Mouse (Mus musculus) adrenal gland, postnatal 4 days (tissue): ENCODE results near the gene Retreg3. TPM values are rescaled to one million over a fixed set of nuclear protein-coding genes. Genes with fewer than 3 reads are reported as not detected.

Source experiments
- DNase-seq, 2 experiments: peaks; one replicate each; pipeline ENCODE4 v3.0.0; 2021 to 2022; ENCODE audit warnings: low spot score in 2 of 2, mixed read lengths in 2 of 2
- microRNA-seq: library from miRNA; unstranded; fragments of <30 nt; microRNA quantifications from one replicate; pipeline ENCODE4 v1.2.0, GENCODE M21; 2021
- total RNA-seq, 2 experiments: library from RNA; stranded (reverse); gene quantifications; 2 replicates each; pipeline ENCODE4 v1.2.3; 2021

The Retreg3 gene
- total RNA-seq, 2 experiments from 2014 or later, result 51.8 to 52.6 TPM

GRCm38 (mm10) chr11:101057860-101058259 is 61.8 kb downstream of the Retreg3 start:
- peak in 1 of 2 experiments; percentile 77 for DNase-seq

GRCm38 (mm10) chr11:101056885-101057284 is 62.8 kb downstream of the Retreg3 start:
- DNase-seq, result no peak

GRCm38 (mm10) chr11:101055418-101055817 is 64.3 kb downstream of the Retreg3 start:
- no peak for DNase-seq

GRCm38 (mm10) chr11:101053974-101054373 is 65.7 kb downstream of the Retreg3 start:
- DNase-seq, result no peak

- no peak for DNase-seq
Observed at GRCm38 (mm10) chr11:101052751-101053473, 66.8 kb downstream of the Retreg3 start.

- DNase-seq, result no peak
Observed at GRCm38 (mm10) chr11:101051617-101052016, 68.1 kb downstream of the Retreg3 start.

- DNase-seq, result no peak
Observed at GRCm38 (mm10) chr11:101051051-101051493, 68.6 kb downstream of the Retreg3 start.

GRCm38 (mm10) chr11:101050359-101050758 is 69.3 kb downstream of the Retreg3 start:
- no peak for DNase-seq

GRCm38 (mm10) chr11:101047502-101047901 is 72.2 kb downstream of the Retreg3 start:
- DNase-seq, result no peak

- DNase-seq, result no peak
Observed at GRCm38 (mm10) chr11:101046440-101046839, 73.3 kb downstream of the Retreg3 start.

Small RNAs within 50 kb of the gene (microRNA-seq; reads per million reads assigned to microRNA genes)
- gene Gm27626, result not detected

Other genes starting within 250 kb of the Retreg3 start
- gene Stat3, start 180.4 kb downstream of the Retreg3 start, total RNA-seq, result 10 to 100 TPM; 72.8 to 74.9 TPM
- 100 to 1,000 TPM; 294 to 319 TPM for gene Cavin1, start 149.0 kb downstream of the Retreg3 start, total RNA-seq
- 100 to 1,000 TPM; 103 to 106 TPM for gene Atp6v0a1, start 110.4 kb downstream of the Retreg3 start, total RNA-seq
- gene Naglu, start 49.9 kb downstream of the Retreg3 start, total RNA-seq, result 10 to 100 TPM; 36.9 to 37.8 TPM
- under 1 TPM; 0.50 to 0.62 TPM for gene Hsd17b1, start 41.5 kb downstream of the Retreg3 start, total RNA-seq
- gene Coasy, start 37.3 kb downstream of the Retreg3 start, total RNA-seq, result 10 to 100 TPM; 59.8 to 65.6 TPM
- 10 to 100 TPM; 27.3 to 27.5 TPM for gene Mlx, start 32.6 kb downstream of the Retreg3 start, total RNA-seq
- gene Psmc3ip, start 24.5 kb downstream of the Retreg3 start, total RNA-seq, result 10 to 100 TPM; 10.3 to 11.9 TPM
- 10 to 100 TPM; 42.0 to 42.6 TPM for gene Tubg1, start within 50 bp of the Retreg3 start, total RNA-seq
- gene Tubg2, start 36.0 kb upstream of the Retreg3 start, total RNA-seq, result 1 to 10 TPM; 7.7 to 8.1 TPM
- 1 to 10 TPM; 3.9 to 4.1 TPM for gene Cntnap1, start 50.6 kb upstream of the Retreg3 start, total RNA-seq
- 10 to 100 TPM; 26.9 to 30.7 TPM for gene Plekhh3, start 51.5 kb upstream of the Retreg3 start, total RNA-seq
- gene Ccr10, start 55.5 kb upstream of the Retreg3 start, total RNA-seq, result under 1 TPM in 1 of 2 experiments, not detected in 1; 0.22 TPM
- 10 to 100 TPM; 38.8 to 40.3 TPM for gene Ezh1, start 106.6 kb upstream of the Retreg3 start, total RNA-seq
- 10 to 100 TPM; 85.7 to 96.0 TPM for gene Ramp2, start 126.1 kb upstream of the Retreg3 start, total RNA-seq
- gene Vps25, start 133.8 kb upstream of the Retreg3 start, total RNA-seq, result 100 to 1,000 TPM; 106 to 111 TPM
- 10 to 100 TPM in 1 of 2 experiments, 1 to 10 TPM in 1; 3.8 to 20.0 TPM for gene Wnk4, start 140.7 kb upstream of the Retreg3 start, total RNA-seq
- 1 to 10 TPM; 1.1 to 1.3 TPM for gene Cntd1, start 159.1 kb upstream of the Retreg3 start, total RNA-seq
- 10 to 100 TPM; 62.9 to 67.1 TPM for gene Coa3, start 159.2 kb upstream of the Retreg3 start, total RNA-seq
- 100 to 1,000 TPM; 144 to 147 TPM for gene Becn1, start 182.4 kb upstream of the Retreg3 start, total RNA-seq
- 100 to 1,000 TPM; 122 to 124 TPM for gene Psme3, start 196.3 kb upstream of the Retreg3 start, total RNA-seq
- 1 to 10 TPM; 7.3 to 7.7 TPM for gene Aoc2, start 205.2 kb upstream of the Retreg3 start, total RNA-seq
- 10 to 100 TPM; 28.8 to 33.7 TPM for gene Aoc3, start 210.7 kb upstream of the Retreg3 start, total RNA-seq
- gene G6pc, start 247.7 kb upstream of the Retreg3 start, total RNA-seq, result 10 to 100 TPM; 17.8 to 30.5 TPM